Mouse (Mus musculus) retina, postnatal 7 days (tissue): ENCODE results near the gene Pvr.

Experiments used
- DNase-seq: peaks from one replicate; pipeline ENCODE4 v3.0.0-alpha.2; 2012; ENCODE audit warnings: low read depth, low spot score

Pvr gene

DNA sequence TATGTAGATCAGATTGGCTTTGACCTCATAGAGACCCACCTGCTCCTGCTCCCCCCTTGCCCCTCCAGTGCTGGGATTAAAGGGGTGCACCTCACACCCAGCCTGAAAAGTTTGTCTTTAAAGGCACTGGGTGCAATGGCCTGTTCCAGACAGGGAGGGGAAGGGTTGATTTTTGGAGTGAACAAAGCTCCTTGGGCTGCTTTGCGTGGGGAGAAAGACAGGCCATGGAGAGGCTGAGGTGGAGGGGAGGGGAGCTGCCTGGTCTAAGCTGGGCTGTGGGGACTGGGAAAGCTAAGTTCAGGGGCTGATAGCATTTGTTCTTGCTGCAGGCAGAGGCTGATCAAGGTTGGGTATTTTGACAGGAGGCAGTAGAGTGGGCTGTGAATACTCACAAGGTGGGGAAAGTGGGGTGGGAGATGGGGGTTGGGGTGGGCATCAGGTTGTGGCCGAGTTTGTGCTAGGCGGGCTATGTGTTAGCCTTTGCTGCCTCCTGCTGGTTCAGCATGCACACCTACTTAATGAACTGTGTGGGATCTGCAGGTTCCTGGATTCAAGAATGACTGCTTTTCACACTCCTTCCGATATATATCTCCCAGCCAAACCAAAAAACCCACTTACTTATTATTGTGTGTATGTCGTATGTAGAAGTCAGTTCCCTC is 48.9 kb downstream of the Pvr start:
- no peak for DNase-seq

DNA sequence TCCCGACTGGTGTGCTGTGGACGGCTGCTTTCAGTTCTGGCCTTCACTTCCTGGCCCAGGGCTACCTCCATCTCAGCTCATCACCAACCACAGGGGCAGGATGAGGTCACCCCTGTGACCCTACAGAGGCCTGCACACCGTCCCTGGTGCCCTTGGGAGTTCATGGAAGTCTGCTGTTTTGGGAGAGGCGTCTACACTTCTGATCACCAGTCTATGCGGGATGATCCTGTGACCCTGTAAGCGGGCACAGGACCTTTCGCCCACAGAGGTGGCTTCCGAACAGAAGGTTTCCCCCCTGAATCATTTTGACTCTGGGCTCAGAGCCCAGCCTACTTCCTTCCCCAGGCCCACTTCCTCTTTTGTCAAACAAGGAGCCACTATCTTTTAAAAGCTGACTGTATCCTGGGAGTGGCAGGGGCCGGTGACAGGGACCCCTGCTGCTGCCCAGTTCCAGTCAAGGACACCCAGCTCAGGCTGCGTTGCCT is 49.8 kb downstream of the Pvr start:
- no peak for DNase-seq

GRCm38 (mm10) chr7:19867751-19868399 is 53.1 kb downstream of the Pvr start:
- no peak for DNase-seq

DNA sequence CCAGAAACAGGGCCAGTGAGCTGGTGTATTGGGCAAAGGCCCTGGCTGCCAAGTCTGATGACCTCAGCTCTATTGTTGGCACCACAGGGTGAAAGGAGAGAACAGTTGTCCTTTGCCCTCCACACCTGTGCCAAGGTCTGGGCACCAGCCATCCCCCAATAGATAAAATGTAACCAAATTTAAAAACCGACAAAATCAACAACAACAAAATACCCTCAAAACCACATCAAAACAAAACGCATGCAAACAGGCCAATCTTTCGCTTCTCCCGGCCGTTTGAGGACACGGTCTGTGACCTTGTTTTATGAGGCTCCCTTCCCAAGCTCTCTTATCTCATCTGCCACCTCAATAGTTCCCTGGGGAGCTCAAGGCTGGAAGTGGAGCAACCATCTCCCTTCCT is 54.5 kb downstream of the Pvr start:
- DNase-seq, result no peak

DNA sequence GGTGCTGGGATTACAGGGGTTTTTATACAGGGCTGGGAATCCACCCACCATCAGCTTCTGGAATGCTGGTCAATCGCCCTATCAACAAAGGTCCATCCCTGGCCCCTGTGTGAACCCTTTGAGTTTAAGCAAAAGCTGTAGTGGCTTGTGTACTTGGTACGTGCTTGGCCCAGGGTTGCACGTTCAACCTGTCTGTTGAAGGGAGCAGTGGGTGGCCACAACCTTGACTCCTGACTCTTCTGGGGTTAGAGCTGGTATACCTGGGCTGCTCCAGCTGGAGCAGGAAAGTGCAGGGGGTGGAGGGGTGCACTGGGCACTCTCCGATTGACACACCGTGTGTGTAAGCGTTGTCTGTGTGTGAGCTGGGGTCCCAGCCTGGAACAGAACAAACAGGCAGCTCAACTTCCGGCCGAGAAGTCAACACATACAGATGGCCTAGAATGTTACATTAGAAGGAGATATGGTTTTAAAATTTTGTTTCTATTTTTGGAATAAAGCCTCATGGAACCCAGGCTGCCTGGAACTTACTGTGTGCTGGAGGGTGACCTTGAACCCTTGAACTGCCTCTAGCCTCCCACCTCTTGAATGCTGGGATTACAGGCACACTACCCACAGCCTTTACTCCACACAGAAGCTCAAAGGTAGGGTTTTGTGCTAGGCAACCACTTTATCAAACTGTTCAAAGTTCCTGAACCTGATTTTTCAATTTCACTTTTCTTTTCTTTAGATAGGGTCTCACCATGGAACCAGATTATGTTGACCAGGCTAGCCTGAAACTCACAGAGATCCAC is 55.5 kb downstream of the Pvr start:
- no peak for DNase-seq

DNA sequence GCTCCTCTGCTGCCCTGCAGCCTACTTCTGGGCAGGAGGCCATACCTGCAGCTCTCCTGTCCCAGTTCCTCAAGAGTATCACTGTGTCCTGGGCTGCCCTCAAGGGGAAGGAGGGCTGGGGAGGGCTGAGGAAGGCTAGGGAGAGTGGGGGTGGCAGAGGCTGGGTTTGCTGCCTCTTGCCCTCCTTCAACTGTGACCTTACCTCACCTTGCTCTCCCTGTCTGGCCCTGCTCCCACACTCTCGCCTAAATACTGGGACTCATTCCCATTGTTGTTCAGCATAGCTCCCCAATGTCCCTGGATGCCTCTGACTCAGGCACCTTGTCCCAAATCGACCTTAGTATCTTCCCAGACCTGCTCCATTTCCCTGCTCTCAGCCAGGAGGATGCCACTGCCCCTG is 56.7 kb downstream of the Pvr start:
- no peak for DNase-seq

DNA sequence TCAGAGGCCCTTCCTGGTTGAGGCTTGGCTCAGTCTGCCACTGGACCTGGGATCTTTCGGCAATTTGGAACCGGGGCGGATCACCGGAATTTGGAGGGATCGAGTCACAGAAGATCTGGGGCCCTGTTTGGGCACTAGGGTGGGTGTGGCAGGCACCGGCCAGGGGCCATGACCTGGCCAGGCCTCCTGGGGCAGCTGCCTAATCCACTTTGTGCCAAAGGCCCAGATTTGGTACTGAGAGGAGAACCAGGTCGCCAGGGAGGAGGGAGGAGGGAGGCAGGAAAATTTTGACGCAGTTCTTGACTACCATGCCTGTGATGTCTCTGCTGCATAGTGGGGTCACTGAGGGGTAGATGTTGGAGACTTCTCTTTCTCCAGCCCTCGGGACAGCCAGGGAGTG is 59.8 kb downstream of the Pvr start, which contains the start of gene Ceacam16:
TSS of gene Ceacam16 (minus strand) at position 101 of the 400 bp plus-strand sequence.
- no peak for DNase-seq

DNA sequence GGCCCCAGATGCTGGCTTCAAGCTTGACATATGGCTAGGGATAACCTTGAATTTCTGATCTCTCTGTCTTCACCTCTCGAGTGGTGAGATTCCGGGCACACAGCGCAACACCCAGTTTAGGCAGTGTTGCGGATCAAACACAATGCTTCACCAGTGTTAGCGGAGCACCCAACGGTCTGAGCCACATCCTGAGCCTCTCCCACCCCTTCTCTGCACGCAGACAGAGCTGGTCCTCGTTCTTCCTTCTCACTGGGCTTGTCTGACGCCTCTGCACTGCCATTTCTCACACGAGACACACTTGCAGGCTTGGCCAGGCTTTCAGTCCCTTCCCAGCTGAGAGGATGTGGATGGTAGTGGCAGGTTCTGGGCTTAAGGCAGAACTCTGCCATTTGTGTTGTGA is 61.2 kb downstream of the Pvr start:
- no peak for DNase-seq

DNA sequence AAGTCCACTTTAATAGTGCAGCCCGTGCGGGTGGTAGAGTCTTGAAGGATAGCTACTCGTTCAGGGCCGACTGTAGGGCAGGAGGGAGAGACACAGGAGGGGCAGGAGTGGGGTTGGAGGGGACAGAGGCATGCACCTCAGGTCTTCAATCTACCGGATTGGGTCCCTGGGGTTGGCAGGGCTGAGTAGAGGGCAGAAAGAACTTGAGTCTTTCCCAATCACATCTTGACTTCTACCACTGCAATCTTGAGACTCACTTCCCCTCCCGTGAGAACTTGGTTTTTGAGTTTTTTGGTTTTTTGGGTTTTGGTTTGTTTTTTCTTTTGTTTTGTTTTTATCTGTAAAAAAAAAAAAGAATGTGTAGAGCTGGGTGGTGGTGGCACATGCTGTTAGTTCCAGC is 64.7 kb downstream of the Pvr start:
- DNase-seq, result no peak

- DNase-seq, result no peak
These were observed 65.3 kb downstream of the Pvr start for GRCm38 (mm10) chr7:19855663-19856062.
